Mouse (Mus musculus) induced T-regulatory cell, adult 2 months (primary cell): ENCODE data around the gene Secisbp2.

Experiments used
- DNase-seq: peaks from one replicate; pipeline ENCODE4 v3.0.0-alpha.2; 2012; ENCODE audit warnings: low read depth

Secisbp2 gene

GRCm38 (mm10) chr13:51732097-51732664 is 80.7 kb downstream of the Secisbp2 start:
- peak; percentile 79 for DNase-seq
